Mouse (Mus musculus) forebrain, embryonic 11.5 days (tissue): ENCODE measurements around the gene Figla. TPM values are rescaled to one million over a fixed set of nuclear protein-coding genes. Genes with fewer than 3 reads are reported as not detected.
"Not testable (repeated sequence)": the region's sequence is repeated elsewhere in the genome, so short reads cannot be mapped to it uniquely, and the experiment has no call there.

Experiments
- ATAC-seq: fragments of 200-750 bp; cut with Nextera tagmentation; replicated peaks from 2 replicates; pipeline ENCODE4 v1.8.0; 2017; ENCODE audit warnings: moderate TSS enrichment; ENCODE audit not compliant: low FRiP score
- DNase-seq: peaks from one replicate; pipeline ENCODE4 v3.0.0-alpha.2; 2017; ENCODE audit warnings: low spot score
- H3K27ac ChIP-seq: fragments of 300-500 bp; sonication (generic); 2 replicates; pipeline ENCODE4 v1.5.1; 2014; ENCODE audit warnings: low read depth, low read length
- H3K27me3 ChIP-seq: fragments of 300-500 bp; sonication (generic); 2 replicates; pipeline ENCODE4 v1.6.1; 2014; ENCODE audit warnings: mild to moderate bottlenecking, low read length, mixed read lengths; ENCODE audit not compliant: control insufficient read depth, insufficient read depth
- H3K36me3 ChIP-seq: fragments of 300-500 bp; sonication (generic); 2 replicates; pipeline ENCODE4 v1.6.1; 2014; ENCODE audit warnings: mild to moderate bottlenecking, low read length, moderate library complexity, mixed read lengths; ENCODE audit not compliant: control insufficient read depth, insufficient read depth
- H3K4me1 ChIP-seq: fragments of 300-500 bp; sonication (generic); replicated peaks from 2 replicates; pipeline ENCODE4 v1.6.1; 2014; ENCODE audit warnings: low read length, mixed read lengths; ENCODE audit not compliant: control insufficient read depth, insufficient read depth
- H3K4me2 ChIP-seq: fragments of 300-500 bp; sonication (generic); 2 replicates; pipeline ENCODE4 v1.6.1; 2014; ENCODE audit warnings: low read depth, mild to moderate bottlenecking, low read length, moderate library complexity, mixed read lengths; ENCODE audit not compliant: severe bottlenecking
- H3K4me3 ChIP-seq: fragments of 300-500 bp; sonication (generic); 2 replicates; pipeline ENCODE4 v1.5.1; 2014; ENCODE audit warnings: low read depth, low read length
- H3K9ac ChIP-seq: fragments of 300-500 bp; sonication (generic); 2 replicates; pipeline ENCODE4 v1.6.1; 2014; ENCODE audit warnings: low read length
- H3K9me3 ChIP-seq: fragments of 300-500 bp; sonication (generic); 2 replicates; pipeline ENCODE4 v1.6.1; 2016; ENCODE audit warnings: low read length, mixed read lengths; ENCODE audit not compliant: control insufficient read depth
- WGBS: fragments of 180-500 bp; shearing (Covaris S2); extraction: QIAGEN DNeasy Blood & Tissue Kit; methylation state at CpG from one replicate; pipeline ENCODE4 v1.1.7; 2014; 5-methylcytosine and 5-hydroxymethylcytosine counted together
- polyA plus RNA-seq: library from polyadenylated mRNA; unstranded; fragments of >200 nt; fragmentation: Nextera tagmentation; extraction: Ambion mirVana; gene quantifications from 2 replicates; pipeline ENCODE4 v1.2.1, GENCODE M21; 2014

Gene Figla
- not detected in 2 replicates for polyA plus RNA-seq

DNA sequence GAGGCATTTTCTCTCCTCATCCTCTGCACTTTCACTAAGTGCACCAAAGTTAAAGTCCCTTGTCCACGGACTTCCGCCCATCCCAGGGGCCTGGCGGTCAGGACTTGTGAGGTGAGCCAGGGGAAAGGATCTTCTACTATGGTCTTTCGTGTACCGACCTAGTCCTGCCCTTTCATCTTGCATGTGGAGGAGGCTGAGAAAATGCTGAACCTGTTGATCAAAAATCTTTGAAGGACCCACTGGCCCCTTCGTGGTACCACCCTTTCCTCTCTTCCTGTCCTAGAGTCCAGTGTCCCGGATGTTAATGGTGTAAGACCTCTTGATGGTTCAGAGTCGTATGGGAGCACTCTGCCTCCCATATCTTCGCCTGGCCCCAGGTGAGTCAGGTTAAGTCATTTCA is at the start of gene Figla:
Figla (plus strand) TSS at position 301 of the 400 bp plus-strand sequence.
- 84% methylated on average over 9 of the region's 9 CpGs for WGBS
- DNase-seq (peak; percentile 19), ATAC-seq (no peak)
- Histone ChIP-seq H3K36me3 (no peaks in the 10 kb centered on the region), H3K27me3 (no peaks in the 10 kb centered on the region), H3K4me3 (no peak within 1 kb of the TSS), H3K4me2 (no peak within 1 kb of the TSS), H3K9me3 (no peaks in the 10 kb centered on the region), H3K27ac (no peak within 1 kb of the TSS), H3K4me1 (no peaks in the 10 kb centered on the region), H3K9ac (no peak within 1 kb of the TSS)

DNA sequence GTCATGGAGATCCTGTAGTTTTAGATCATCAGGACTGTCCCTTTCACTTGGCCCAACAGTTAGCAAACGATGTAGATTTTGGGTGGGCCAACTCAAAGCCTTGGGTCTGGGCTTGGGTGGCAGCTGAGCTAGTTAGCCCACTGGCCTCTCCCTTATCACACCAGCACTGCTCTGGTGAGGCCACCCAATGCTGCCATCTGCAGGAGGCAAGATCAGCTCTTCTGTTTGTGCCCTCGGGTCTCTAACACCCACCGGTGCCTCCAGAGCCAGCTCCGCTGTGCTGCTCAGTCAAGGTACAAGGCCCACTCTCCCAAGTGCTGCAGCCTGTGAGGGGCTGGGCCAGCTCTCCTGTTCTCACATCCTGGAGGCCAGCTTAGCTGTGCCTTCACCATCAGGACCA is 49.3 kb upstream of the Figla start:
- Histone ChIP-seq H3K4me3 (no peak overlapping the region), H3K4me1 (no peaks in the 10 kb centered on the region), H3K27ac (no peak overlapping the region), H3K9ac (no peak overlapping the region), H3K36me3 (no peaks in the 10 kb centered on the region), H3K27me3 (no peaks in the 10 kb centered on the region), H3K9me3 (no peaks in the 10 kb centered on the region), H3K4me2 (no peak overlapping the region)
- 78% methylated on average over 4 of the region's 4 CpGs for WGBS
- ATAC-seq (no peak), DNase-seq (no peak)

DNA sequence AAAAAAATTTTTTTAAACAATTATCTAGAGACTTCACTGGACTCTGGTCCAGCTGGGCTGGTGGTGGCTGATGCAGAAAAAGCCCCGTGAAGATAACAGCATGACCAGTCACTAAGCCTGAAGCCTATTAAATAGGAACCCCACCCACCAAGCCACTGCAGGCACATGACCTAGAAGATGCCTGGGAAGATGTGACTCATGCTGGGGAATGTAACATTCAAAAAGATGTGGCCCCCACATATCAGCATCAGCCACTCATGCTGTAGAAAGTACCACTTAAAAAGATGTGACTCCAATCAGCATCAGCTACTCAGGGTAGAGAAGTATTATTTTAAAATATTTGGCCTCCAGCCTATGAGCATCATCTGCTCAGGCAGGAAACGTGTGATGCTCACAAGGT is 46.1 kb upstream of the Figla start:
- H3K9ac ChIP-seq, result no peak overlapping the region
- no peak overlapping the region for H3K4me3 ChIP-seq
- H3K27ac ChIP-seq, result no peak overlapping the region
- H3K4me2 ChIP-seq, result no peak overlapping the region
- WGBS, result 81% methylated on average over 2 of the region's 2 CpGs
- no peaks in the 10 kb centered on the region for H3K36me3 ChIP-seq
- no peaks in the 10 kb centered on the region for H3K9me3 ChIP-seq
- ATAC-seq (no peak), DNase-seq (no peak)
- H3K27me3 ChIP-seq, result no peaks in the 10 kb centered on the region
- H3K4me1 ChIP-seq, result no peaks in the 10 kb centered on the region

DNA sequence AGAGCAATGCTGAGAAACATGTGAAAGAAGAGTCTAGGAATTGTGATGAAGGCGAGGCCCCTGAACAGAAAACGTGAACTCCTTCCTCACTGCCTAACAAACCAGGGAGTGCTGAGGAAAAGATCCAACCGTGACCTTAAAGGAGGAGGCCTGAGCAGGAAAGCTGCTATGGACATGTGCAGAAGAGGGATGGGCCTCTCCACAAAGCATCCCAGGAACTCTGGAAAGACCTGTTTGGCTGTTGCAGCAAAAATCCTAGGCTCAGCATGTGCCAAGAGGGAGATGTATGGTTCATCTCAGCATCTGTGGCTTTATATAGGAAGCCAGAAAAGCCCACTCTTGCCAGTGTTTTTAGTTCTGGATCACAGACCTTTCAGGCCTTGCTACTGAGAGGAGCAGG is 43.3 kb upstream of the Figla start:
- no peak for DNase-seq
- WGBS, result 82% methylated on average over 3 of the region's 3 CpGs

DNA sequence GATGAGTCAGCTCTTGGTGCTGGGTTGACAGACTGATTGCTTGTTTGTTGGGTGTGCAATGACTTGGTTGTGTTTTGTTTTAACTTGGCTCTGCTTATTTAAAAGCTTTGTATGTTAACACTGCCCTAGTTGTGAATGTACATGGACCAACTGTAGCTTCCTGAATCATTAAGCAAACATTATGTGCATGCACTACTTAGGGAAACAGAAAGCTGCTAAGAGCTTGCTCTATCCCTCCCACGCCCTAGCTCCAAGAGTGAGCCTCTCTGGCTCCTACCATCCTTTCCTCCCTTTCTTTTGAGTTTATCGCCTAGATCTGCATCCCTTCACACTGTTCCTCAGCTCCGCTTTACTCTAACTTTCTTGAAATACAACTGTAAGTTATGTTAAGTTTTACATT is 42.6 kb upstream of the Figla start:
- no peak overlapping the region for H3K4me2 ChIP-seq
- no peaks in the 10 kb centered on the region for H3K4me1 ChIP-seq
- no peaks in the 10 kb centered on the region for H3K9me3 ChIP-seq
- no peak overlapping the region for H3K4me3 ChIP-seq
- ATAC-seq (no peak), DNase-seq (no peak)
- no peak overlapping the region for H3K9ac ChIP-seq
- 85% methylated on average over 3 of the region's 3 CpGs for WGBS
- H3K27ac ChIP-seq, result no peak overlapping the region
- no peaks in the 10 kb centered on the region for H3K27me3 ChIP-seq
- no peaks in the 10 kb centered on the region for H3K36me3 ChIP-seq

More for the DNA sequence above, 43.3 kb upstream of the Figla start:
- Histone ChIP-seq H3K27ac (no peak overlapping the region), H3K27me3 (no peaks in the 10 kb centered on the region), H3K36me3 (no peaks in the 10 kb centered on the region), H3K4me1 (no peaks in the 10 kb centered on the region), H3K9me3 (no peaks in the 10 kb centered on the region), H3K4me3 (no peak overlapping the region), H3K4me2 (no peak overlapping the region), H3K9ac (no peak overlapping the region)
- ATAC-seq, result no peak

DNA sequence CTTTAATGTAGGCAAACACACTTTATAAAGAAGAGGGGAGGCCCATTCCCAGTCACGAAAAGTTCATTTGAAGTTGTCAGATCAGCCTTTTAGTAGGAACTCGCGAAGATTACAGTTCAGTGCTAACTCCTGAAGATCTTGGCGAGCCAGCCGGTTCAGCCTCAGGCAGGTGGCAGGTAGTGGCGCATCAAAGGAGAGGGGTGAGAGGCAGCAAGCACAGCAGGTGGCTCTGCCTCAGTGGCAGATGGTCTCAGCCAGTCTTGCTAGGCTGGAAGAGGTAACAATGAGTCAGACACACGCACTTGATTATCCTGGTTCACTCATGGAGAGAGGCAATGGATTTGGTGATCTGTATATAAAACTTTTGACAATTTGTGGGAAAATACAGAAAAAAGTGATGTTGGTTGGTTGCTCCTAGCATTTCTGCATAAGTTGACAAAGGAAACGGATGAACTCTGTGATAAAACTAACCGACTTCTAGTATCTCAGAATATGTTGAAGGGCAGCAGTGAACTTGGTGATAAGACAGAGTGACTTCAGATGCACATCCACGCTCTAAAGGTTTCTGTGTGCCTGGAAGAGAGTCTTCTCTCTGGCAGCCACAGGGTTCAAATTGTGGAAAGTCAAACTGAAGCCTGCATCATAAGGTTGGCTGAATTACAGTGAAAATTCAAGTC is 40.9 kb upstream of the Figla start:
- ATAC-seq, result no peak
- 65% methylated on average over 10 of the region's 10 CpGs for WGBS
- Histone ChIP-seq H3K27me3 (no peaks in the 10 kb centered on the region), H3K9ac (no peak overlapping the region), H3K36me3 (no peaks in the 10 kb centered on the region), H3K4me3 (no peak overlapping the region), H3K4me2 (no peak overlapping the region), H3K27ac (no peak overlapping the region), H3K9me3 (no peaks in the 10 kb centered on the region), H3K4me1 (no peaks in the 10 kb centered on the region)
- DNase-seq, result no peak

DNA sequence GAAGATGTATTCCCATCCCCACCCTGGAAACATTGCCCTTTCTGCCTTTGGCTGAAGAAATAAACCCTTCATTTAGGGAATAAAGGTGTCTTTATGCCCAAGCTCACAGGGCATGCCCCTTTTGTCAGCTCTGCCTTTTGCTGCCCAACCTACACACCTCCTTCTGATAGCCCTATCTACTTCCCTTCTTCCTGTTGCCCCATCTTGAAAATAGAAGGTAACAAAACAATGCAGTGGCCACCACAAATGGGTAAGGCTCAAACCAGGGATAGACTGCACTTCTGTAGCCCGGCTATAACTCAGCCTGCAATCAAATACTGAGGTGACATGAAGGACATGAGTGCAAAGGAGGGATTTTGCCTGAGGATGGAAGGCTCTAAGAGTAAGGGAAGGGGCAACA is 40.2 kb upstream of the Figla start:
- no peaks in the 10 kb centered on the region for H3K9me3 ChIP-seq
- H3K4me3 ChIP-seq, result no peak overlapping the region
- no peak overlapping the region for H3K9ac ChIP-seq
- H3K4me1 ChIP-seq, result no peaks in the 10 kb centered on the region
- ATAC-seq, result no peak
- no peak for DNase-seq
- H3K27me3 ChIP-seq, result no peaks in the 10 kb centered on the region
- H3K4me2 ChIP-seq, result no peak overlapping the region
- WGBS, result 78% methylated on average over 1 of the region's 1 CpGs
- no peak overlapping the region for H3K27ac ChIP-seq
- no peaks in the 10 kb centered on the region for H3K36me3 ChIP-seq

DNA sequence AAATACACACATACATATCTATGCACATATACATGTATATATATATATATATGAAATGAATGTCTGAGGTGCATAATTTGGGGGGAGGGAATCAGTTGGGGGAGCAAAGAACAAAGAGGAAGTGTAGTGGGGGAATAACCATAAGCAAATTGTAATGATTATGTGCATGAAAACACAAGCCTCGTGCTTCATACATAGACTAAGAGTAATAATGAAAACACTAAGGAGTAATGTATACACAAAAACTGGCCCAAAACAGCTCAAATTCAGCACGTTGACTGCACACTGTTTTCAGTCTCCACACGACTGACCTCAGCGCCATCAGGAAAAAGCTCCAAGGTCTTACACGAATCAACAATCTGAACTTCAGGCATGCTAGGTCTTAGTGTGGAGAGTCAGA is 39.7 kb upstream of the Figla start:
- Histone ChIP-seq H3K27ac (no peak overlapping the region), H3K36me3 (no peaks in the 10 kb centered on the region), H3K27me3 (no peaks in the 10 kb centered on the region), H3K4me3 (no peak overlapping the region), H3K4me1 (no peaks in the 10 kb centered on the region), H3K4me2 (no peak overlapping the region), H3K9me3 (no peaks in the 10 kb centered on the region), H3K9ac (no peak overlapping the region)
- no peak for DNase-seq
- 90% methylated on average over 5 of the region's 5 CpGs for WGBS
- no peak for ATAC-seq

DNA sequence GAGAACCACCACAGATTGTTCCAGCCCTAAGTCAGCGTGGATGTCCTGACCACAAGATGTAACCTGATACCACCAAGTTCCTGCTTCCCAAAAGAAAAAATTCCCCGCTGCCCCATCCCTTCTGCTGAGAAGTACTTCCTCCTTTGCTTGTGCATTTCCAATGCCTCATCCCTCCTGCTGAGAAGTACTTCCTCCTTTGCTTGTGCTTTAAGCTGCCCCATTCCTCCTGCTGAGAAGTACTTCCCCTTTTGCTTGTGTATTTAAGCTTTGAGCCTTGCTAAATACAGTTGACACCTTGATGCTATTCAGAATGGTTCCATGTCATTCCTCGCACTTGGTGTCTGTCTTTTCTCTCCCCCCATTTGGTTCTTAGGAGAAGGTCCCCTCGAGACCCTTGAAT is 37.2 kb upstream of the Figla start:
- not testable (repeated sequence) for H3K4me3 ChIP-seq, ATAC-seq, H3K27ac ChIP-seq, H3K9ac ChIP-seq, H3K4me1 ChIP-seq, H3K9me3 ChIP-seq, H3K27me3 ChIP-seq, H3K4me2 ChIP-seq, H3K36me3 ChIP-seq, DNase-seq
- 77% methylated on average over 4 of the region's 4 CpGs for WGBS
